Mouse (Mus musculus) urinary bladder, postnatal 14 days (tissue): ENCODE measurements around the gene Serping1.
"Not testable (repeated sequence)": the region's sequence is repeated elsewhere in the genome, so short reads cannot be mapped to it uniquely, and the experiment has no call there.

Experiments used
- DNase-seq: peaks from one replicate; pipeline ENCODE4 v3.0.0; 2021; ENCODE audit warnings: low spot score

Gene Serping1

GRCm38 (mm10) chr2:84738271-84738911 lies 36.9 kb downstream of the Serping1 start:
- peak; percentile 54 for DNase-seq

GRCm38 (mm10) chr2:84737451-84737925 lies 37.8 kb downstream of the Serping1 start:
- DNase-seq = no peak

GRCm38 (mm10) chr2:84736312-84737161 lies 38.7 kb downstream of the Serping1 start:
- no peak for DNase-seq

GRCm38 (mm10) chr2:84735346-84735920 lies 39.8 kb downstream of the Serping1 start:
- DNase-seq = no peak

- no peak for DNase-seq
These were observed 40.3 kb downstream of the Serping1 start for GRCm38 (mm10) chr2:84734919-84735318.

GRCm38 (mm10) chr2:84734351-84734864 lies 40.8 kb downstream of the Serping1 start:
- DNase-seq = no peak

GRCm38 (mm10) chr2:84733579-84734300 lies 41.5 kb downstream of the Serping1 start, which contains the start of gene Ypel4:
Gene Ypel4 (plus strand): TSS chr2:84734058.
- DNase-seq = peak; percentile 67

- DNase-seq = no peak
These were observed 42.9 kb downstream of the Serping1 start for GRCm38 (mm10) chr2:84732394-84732793.

GRCm38 (mm10) chr2:84731206-84731605 lies 44.0 kb downstream of the Serping1 start:
- DNase-seq = no peak

GRCm38 (mm10) chr2:84728191-84728590 lies 47.1 kb downstream of the Serping1 start:
- DNase-seq = not testable (repeated sequence)

- DNase-seq = peak; percentile 96
These were observed 47.9 kb downstream of the Serping1 start, which contains the start of gene Clp1 for GRCm38 (mm10) chr2:84727172-84727858. Gene Clp1 (minus strand): TSS chr2:84727350.

- no peak for DNase-seq
These were observed 48.5 kb downstream of the Serping1 start for GRCm38 (mm10) chr2:84726716-84727115.

- DNase-seq = no peak
These were observed 49.5 kb downstream of the Serping1 start for GRCm38 (mm10) chr2:84725770-84726169.

GRCm38 (mm10) chr2:84723856-84724255 lies 51.4 kb downstream of the Serping1 start:
- no peak for DNase-seq

GRCm38 (mm10) chr2:84721182-84721581 lies 54.1 kb downstream of the Serping1 start:
- DNase-seq = no peak

- DNase-seq = no peak
These were observed 54.5 kb downstream of the Serping1 start for GRCm38 (mm10) chr2:84720718-84721117.

GRCm38 (mm10) chr2:84717357-84717756 lies 57.9 kb downstream of the Serping1 start:
- no peak for DNase-seq

- no peak for DNase-seq
These were observed 58.6 kb downstream of the Serping1 start for GRCm38 (mm10) chr2:84716423-84717355.

- DNase-seq = peak; percentile 82
These were observed 59.5 kb downstream of the Serping1 start for GRCm38 (mm10) chr2:84715562-84716361.
